Mouse (Mus musculus) midbrain, embryonic 16.5 days (tissue): Measurements from ENCODE around the gene Pald1. TPM values are rescaled to one million over a fixed set of nuclear protein-coding genes. Genes with fewer than 3 reads are reported as not detected.

ENCODE experiments used
- ATAC-seq: fragments of 200-750 bp; cut with Nextera tagmentation; 2 replicates; pipeline ENCODE4 v1.8.0; 2017; ENCODE audit warnings: moderate TSS enrichment
- H3K27ac ChIP-seq: fragments of 300-500 bp; sonication (generic); 2 replicates; pipeline ENCODE4 v1.5.1; 2014; ENCODE audit warnings: mild to moderate bottlenecking, low read length, mixed read lengths
- H3K27me3 ChIP-seq: fragments of 300-500 bp; sonication (generic); 2 replicates; pipeline ENCODE4 v1.6.1; 2014; ENCODE audit warnings: low read depth, low read length, mixed read lengths; ENCODE audit not compliant: control insufficient read depth, insufficient read depth
- H3K36me3 ChIP-seq: fragments of 300-500 bp; sonication (generic); 2 replicates; pipeline ENCODE4 v1.6.1; 2014; ENCODE audit warnings: mild to moderate bottlenecking, low read length, moderate library complexity, mixed read lengths; ENCODE audit not compliant: control insufficient read depth, insufficient read depth
- H3K4me1 ChIP-seq: fragments of 300-500 bp; sonication (generic); 2 replicates; pipeline ENCODE4 v1.6.1; 2014; ENCODE audit warnings: mild to moderate bottlenecking, low read length, mixed read lengths; ENCODE audit not compliant: control insufficient read depth, insufficient read depth
- H3K4me2 ChIP-seq: fragments of 300-500 bp; sonication (generic); 2 replicates; pipeline ENCODE4 v1.6.1; 2014; ENCODE audit warnings: mild to moderate bottlenecking, low read length, mixed read lengths
- H3K4me3 ChIP-seq: fragments of 300-500 bp; sonication (generic); 2 replicates; pipeline ENCODE4 v1.5.1; 2014; ENCODE audit warnings: low read depth, mild to moderate bottlenecking, low read length, moderate library complexity, mixed read lengths
- H3K9ac ChIP-seq: fragments of 300-500 bp; sonication (generic); 2 replicates; pipeline ENCODE4 v1.6.1; 2014; ENCODE audit warnings: low read depth, low read length, mixed read lengths
- H3K9me3 ChIP-seq: fragments of 300-500 bp; sonication (generic); replicated peaks from 2 replicates; pipeline ENCODE4 v1.6.1; 2014; ENCODE audit warnings: mild to moderate bottlenecking, low read length, mixed read lengths; ENCODE audit not compliant: control insufficient read depth, poor library complexity, severe bottlenecking
- WGBS: fragments of 180-500 bp; shearing (Covaris S2); extraction: QIAGEN DNeasy Blood & Tissue Kit; methylation state at CpG from one replicate; pipeline ENCODE4 v1.1.7; 2014; 5-methylcytosine and 5-hydroxymethylcytosine counted together
- polyA plus RNA-seq: library from polyadenylated mRNA; unstranded; fragments of >200 nt; fragmentation: Nextera tagmentation; extraction: Ambion mirVana; gene quantifications from 2 replicates; pipeline ENCODE4 v1.2.1, GENCODE M21; 2015

Gene Pald1
- polyA plus RNA-seq, 1 experiment from 2014 or later, result 20.6 TPM

DNA sequence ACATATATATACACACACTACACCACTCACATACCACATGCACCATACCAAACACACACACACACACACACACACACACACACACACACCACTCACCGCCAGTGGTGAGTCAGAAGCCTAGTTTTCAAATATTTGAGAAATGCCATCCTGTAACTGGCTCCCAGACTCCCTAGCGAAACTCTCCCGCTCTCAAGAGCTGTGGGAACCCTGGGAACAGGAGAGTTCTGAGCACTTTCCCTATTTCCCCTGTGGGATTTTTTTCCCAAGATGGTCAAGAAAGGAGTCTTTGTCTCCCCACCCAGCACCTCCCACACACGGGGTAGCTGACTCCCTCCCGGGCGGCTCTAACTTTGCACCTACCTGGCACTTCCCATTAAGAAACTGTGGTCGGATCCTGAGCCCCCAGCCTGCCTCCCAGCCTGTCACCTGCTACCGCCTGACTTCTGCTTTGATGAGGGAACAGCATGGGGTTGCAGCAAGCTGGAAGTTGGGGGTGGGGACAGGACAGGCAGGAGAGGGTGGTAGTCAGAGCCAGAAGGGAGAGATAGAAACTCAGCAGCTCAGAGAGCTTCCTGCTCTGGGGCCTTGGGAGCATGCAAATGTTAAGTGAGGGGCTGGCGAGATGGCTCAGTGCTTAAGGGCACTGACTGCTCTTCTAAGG is 11.3 kb upstream of the Pald1 start:
- 24% methylated on average over 9 of the region's 9 CpGs for WGBS
- Histone ChIP-seq H3K36me3 (no peaks in the 10 kb centered on the region), H3K27me3 (no peaks in the 10 kb centered on the region), H3K4me3 (no peak overlapping the region), H3K27ac (no peak overlapping the region), H3K4me2 (no peak overlapping the region), H3K4me1 (no peaks in the 10 kb centered on the region), H3K9me3 (no peaks in the 10 kb centered on the region), H3K9ac (no peak overlapping the region)
- no peak for ATAC-seq

DNA sequence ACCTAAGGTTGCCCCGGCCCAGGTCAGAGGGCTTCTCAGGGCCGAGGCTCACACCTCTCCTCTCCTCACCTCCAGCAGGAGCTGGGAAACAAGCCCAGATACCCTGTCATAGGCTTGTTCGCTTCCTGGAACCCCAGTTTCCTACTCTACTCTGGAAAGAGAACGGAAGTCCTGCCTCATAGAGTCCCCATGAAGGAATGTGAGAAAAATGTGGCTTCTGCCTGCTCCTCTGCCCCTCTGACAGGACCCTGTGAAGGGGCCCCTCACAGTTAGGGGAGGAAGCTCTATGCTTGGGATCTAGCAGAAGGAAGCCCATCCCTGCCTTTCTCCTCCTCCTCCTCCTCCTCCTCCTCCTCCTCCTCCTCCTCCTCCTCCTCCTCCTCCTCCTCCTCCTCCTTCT is 9.3 kb upstream of the Pald1 start:
- no peaks in the 10 kb centered on the region for H3K9me3 ChIP-seq
- no peak overlapping the region for H3K4me2 ChIP-seq
- H3K4me3 ChIP-seq, result no peak overlapping the region
- no peaks in the 10 kb centered on the region for H3K4me1 ChIP-seq
- H3K27me3 ChIP-seq, result no peaks in the 10 kb centered on the region
- no peaks in the 10 kb centered on the region for H3K36me3 ChIP-seq
- no peak overlapping the region for H3K27ac ChIP-seq
- ATAC-seq, result no peak
- WGBS, result 67% methylated on average over 4 of the region's 4 CpGs
- no peak overlapping the region for H3K9ac ChIP-seq

- WGBS, result 67% methylated on average over 2 of the region's 2 CpGs
- Histone ChIP-seq H3K4me2 (no peak overlapping the region), H3K4me3 (no peak overlapping the region), H3K4me1 (no peaks in the 10 kb centered on the region), H3K9me3 (no peaks in the 10 kb centered on the region), H3K36me3 (no peaks in the 10 kb centered on the region), H3K9ac (no peak overlapping the region), H3K27me3 (no peaks in the 10 kb centered on the region; the same call in 1 of the 2 replicates), H3K27ac (no peak overlapping the region)
- no peak for ATAC-seq
Observed at GRCm38 (mm10) chr10:61390148-61390547, 6.8 kb upstream of the Pald1 start.

- Histone ChIP-seq H3K9me3 (no peaks in the 10 kb centered on the region), H3K9ac (no peak overlapping the region), H3K4me3 (no peak overlapping the region), H3K27me3 (no peaks in the 10 kb centered on the region; the same call in 1 of the 2 replicates), H3K36me3 (no peaks in the 10 kb centered on the region), H3K4me1 (peaks cover 4% of the 10 kb centered on the region), H3K27ac (no peak overlapping the region), H3K4me2 (no peak overlapping the region)
- 18% methylated on average over 5 of the region's 5 CpGs for WGBS
- peak; percentile 32; the same call in 1 of the 2 replicates for ATAC-seq
Observed at GRCm38 (mm10) chr10:61389020-61389419, 5.7 kb upstream of the Pald1 start.

- H3K4me1 ChIP-seq, result peaks cover 20% of the 10 kb centered on the region
- no peaks in the 10 kb centered on the region for H3K36me3 ChIP-seq
- no peak for ATAC-seq
- H3K4me2 ChIP-seq, result no peak overlapping the region
- no peak overlapping the region for H3K27ac ChIP-seq
- WGBS, result 80% methylated on average over 6 of the region's 6 CpGs
- no peaks in the 10 kb centered on the region for H3K9me3 ChIP-seq
- H3K9ac ChIP-seq, result no peak overlapping the region
- no peaks in the 10 kb centered on the region; the same call in 1 of the 2 replicates for H3K27me3 ChIP-seq
- H3K4me3 ChIP-seq, result no peak overlapping the region
Observed at GRCm38 (mm10) chr10:61386284-61386683, 3.0 kb upstream of the Pald1 start.

- no peak for ATAC-seq
- no peaks in the 10 kb centered on the region; the same call in 1 of the 2 replicates for H3K27me3 ChIP-seq
- WGBS, result 79% methylated on average over 6 of the region's 6 CpGs
- H3K9ac ChIP-seq, result no peak overlapping the region
- peaks cover 21% of the 10 kb centered on the region for H3K4me1 ChIP-seq
- H3K27ac ChIP-seq, result no peak overlapping the region
- no peaks in the 10 kb centered on the region for H3K9me3 ChIP-seq
- no peak overlapping the region for H3K4me2 ChIP-seq
- no peak overlapping the region for H3K4me3 ChIP-seq
- H3K36me3 ChIP-seq, result no peaks in the 10 kb centered on the region
Observed at GRCm38 (mm10) chr10:61385174-61385573, 1.8 kb upstream of the Pald1 start.

DNA sequence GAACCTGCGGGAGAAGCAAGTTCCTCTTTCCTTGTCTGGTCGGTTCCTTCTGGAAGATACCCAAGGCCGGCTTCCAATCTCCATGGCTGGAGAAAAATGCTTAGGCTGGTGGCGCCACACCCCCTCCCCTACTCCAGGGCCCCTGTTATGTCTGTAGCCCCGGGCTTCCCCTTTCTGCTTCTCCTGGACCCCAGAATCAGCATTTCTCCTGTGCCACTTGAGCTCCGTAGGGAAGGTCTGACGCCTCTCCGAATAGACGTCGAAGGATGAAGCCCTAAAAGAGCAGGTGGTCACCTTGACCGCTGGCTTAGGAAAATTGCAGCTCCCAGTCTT is 351 bp upstream of the Pald1 start:
- Histone ChIP-seq H3K36me3 (no peaks in the 10 kb centered on the region), H3K4me1 (peaks cover 23% of the 10 kb centered on the region), H3K27ac (peak overlapping the region; percentile 53; the same call in 1 of the 2 replicates), H3K27me3 (peaks cover 2% of the 10 kb centered on the region; the same call in 1 of the 2 replicates), H3K9ac (peak overlapping the region; percentile 86), H3K9me3 (no peaks in the 10 kb centered on the region), H3K4me2 (peak overlapping the region; percentile 94), H3K4me3 (peak overlapping the region; percentile 72)
- under 1% methylated on average over 11 of the region's 11 CpGs for WGBS
- peak; percentile 27 for ATAC-seq

DNA sequence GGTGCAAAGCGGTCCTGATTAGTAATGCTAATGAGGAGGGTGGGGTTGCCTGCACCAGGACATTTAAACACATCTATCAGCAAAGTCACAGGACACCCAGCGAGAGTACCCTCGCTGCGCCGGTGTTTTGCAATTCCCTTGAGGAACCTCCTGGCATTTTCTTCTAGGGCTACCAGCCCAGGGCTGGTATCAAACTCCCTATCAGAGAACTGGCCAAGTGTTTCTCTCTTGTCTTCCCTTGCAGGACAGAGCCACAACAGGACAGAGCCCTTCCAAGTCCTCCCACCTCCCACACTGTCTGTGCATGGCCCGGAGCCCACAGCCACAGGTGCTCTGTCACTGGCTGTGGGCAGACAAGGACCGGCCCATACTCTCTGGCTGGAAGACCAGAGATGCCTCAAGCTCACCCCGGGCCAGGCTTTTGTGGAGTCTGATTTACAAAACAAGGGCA is 1.0 kb downstream of the Pald1 start:
- Histone ChIP-seq H3K27ac (0 out of 2 replicates have a peak overlapping the region, but pooled peaks have one; percentile 17), H3K4me1 (peaks cover 23% of the 10 kb centered on the region), H3K27me3 (peaks cover 2% of the 10 kb centered on the region; the same call in 1 of the 2 replicates), H3K4me2 (peak overlapping the region; percentile 94), H3K9ac (peak overlapping the region; percentile 86), H3K4me3 (peak overlapping the region; percentile 72), H3K9me3 (no peaks in the 10 kb centered on the region), H3K36me3 (no peaks in the 10 kb centered on the region)
- peak; percentile 24; the same call in 1 of the 2 replicates for ATAC-seq
- WGBS, result 1% methylated on average over 8 of the region's 8 CpGs

GRCm38 (mm10) chr10:61381823-61382222 is 1.5 kb downstream of the Pald1 start:
- no peak overlapping the region for H3K27ac ChIP-seq
- peaks cover 23% of the 10 kb centered on the region for H3K4me1 ChIP-seq
- H3K9ac ChIP-seq, result no peak overlapping the region
- 25% methylated on average over 8 of the region's 8 CpGs for WGBS
- peak overlapping the region; percentile 72 for H3K4me3 ChIP-seq
- no peaks in the 10 kb centered on the region for H3K9me3 ChIP-seq
- peak overlapping the region; percentile 94 for H3K4me2 ChIP-seq
- peaks cover 2% of the 10 kb centered on the region; the same call in 1 of the 2 replicates for H3K27me3 ChIP-seq
- no peaks in the 10 kb centered on the region for H3K36me3 ChIP-seq
- ATAC-seq, result no peak
